Mouse (Mus musculus) megakaryocyte, embryonic 14.5 days (primary cell): ENCODE data around the gene Olfr372.

ENCODE experiments used
- FLI1 ChIP-seq: IDR thresholded peaks from 2 replicates; pipeline ENCODE4 v1.6.1; 2012; ENCODE audit warnings: low read length, inconsistent platforms, mixed read lengths
- GATA1 ChIP-seq: IDR thresholded peaks from 3 replicates; pipeline ENCODE4 v1.6.1; 2012; ENCODE audit warnings: mixed read lengths, low read length, inconsistent platforms, borderline replicate concordance

GRCm38 (mm10) chr8:72002942-72003341, 38.1 kb upstream of the Olfr372 start:
- TF ChIP-seq GATA1 (no peak), FLI1 (no peak)
